Mouse (Mus musculus): ENCODE results near the gene Kcnma1. TPM values are rescaled to one million over a fixed set of nuclear protein-coding genes. Genes with fewer than 3 reads are reported as not detected.

Gene Kcnma1
- total and polyA plus RNA-seq, 3 experiments, result not detected

- no peaks in the 10 kb centered on the region for H3K9me3 ChIP-seq (replicated peaks; ENCODE audit: insufficient read depth, low read length)
- no peaks in the 10 kb centered on the region for H3K36me3 ChIP-seq (ENCODE audit: control insufficient read depth in 1 of 2, insufficient read depth in 2 of 2, low read length in 2 of 2)
- no peaks in the 10 kb centered on the region for H3K79me2 ChIP-seq (ENCODE audit: control insufficient read depth, insufficient read depth, low read length, poor library complexity)
- DNase-seq (ENCODE audit: low read depth, low spot score), result no peak
- H3K9ac ChIP-seq (ENCODE audit: control insufficient read depth, low read depth, low read length, poor library complexity, severe bottlenecking), result no peak overlapping the region
- H3K4me1 ChIP-seq (ENCODE audit: control insufficient read depth in 1 of 2, insufficient read depth in 2 of 2, low read length in 2 of 2), result no peaks in the 10 kb centered on the region
- H3K27me3 ChIP-seq (ENCODE audit: control insufficient read depth in 1 of 2, insufficient read depth in 2 of 2, low read length in 2 of 2), result no peaks in the 10 kb centered on the region; a peak in 1 of 4 replicates
- H3K27ac ChIP-seq (ENCODE audit: control insufficient read depth, low read depth, low read length), result no peak overlapping the region
- TF ChIP-seq HCFC1 (IDR thresholded peaks at IDR 0.05; ENCODE audit: low read depth, low read length) (no peak), MEF2A (IDR thresholded peaks at IDR 0.05; ENCODE audit: extremely low read depth, insufficient replicate concordance, low read depth, low read length, poor library complexity, severe bottlenecking) (no peak)
- no peak overlapping the region for H3K4me3 ChIP-seq (ENCODE audit: control insufficient read depth in 1 of 2, insufficient read depth in 1 of 2, low read depth in 2 of 2, low read length in 2 of 2)
Measured at GRCm38 (mm10) chr14:23360491-23360995, 653.7 kb downstream of the Kcnma1 start.

- Histone ChIP-seq H3K27ac (ENCODE audit: control insufficient read depth, low read depth, low read length) (no peak overlapping the region), H3K4me3 (ENCODE audit: control insufficient read depth in 1 of 2, insufficient read depth in 1 of 2, low read depth in 2 of 2, low read length in 2 of 2) (no peak overlapping the region), H3K9ac (ENCODE audit: control insufficient read depth, low read depth, low read length, poor library complexity, severe bottlenecking) (no peak overlapping the region), H3K79me2 (ENCODE audit: control insufficient read depth, insufficient read depth, low read length, poor library complexity) (no peaks in the 10 kb centered on the region), H3K36me3 (ENCODE audit: control insufficient read depth in 1 of 2, insufficient read depth in 2 of 2, low read length in 2 of 2) (no peaks in the 10 kb centered on the region), H3K4me1 (ENCODE audit: control insufficient read depth in 1 of 2, insufficient read depth in 2 of 2, low read length in 2 of 2) (no peaks in the 10 kb centered on the region), H3K27me3 (ENCODE audit: control insufficient read depth in 1 of 2, insufficient read depth in 2 of 2, low read length in 2 of 2) (no peaks in the 10 kb centered on the region; a peak in 1 of 4 replicates), H3K9me3 (replicated peaks; ENCODE audit: insufficient read depth, low read length) (no peaks in the 10 kb centered on the region)
- TF ChIP-seq BHLHE40 (IDR thresholded peaks at IDR 0.05; ENCODE audit: borderline replicate concordance, low read depth, low read length) (no peak), NELFE (IDR thresholded peaks at IDR 0.05; ENCODE audit: low read depth, low read length) (no peak), ZNF384 (IDR thresholded peaks at IDR 0.05; ENCODE audit: low read depth, low read length) (no peak), POLR2A (IDR thresholded peaks at IDR 0.05; ENCODE audit: control insufficient read depth in 1 of 2, insufficient read depth in 1 of 2, low read depth in 1 of 2, low read length in 2 of 2, poor library complexity in 1 of 2) (no peak), EP300 (IDR thresholded peaks at IDR 0.05; ENCODE audit: low read depth in 1 of 2, low read length in 2 of 2) (no peak), E2F4 (IDR thresholded peaks at IDR 0.05; ENCODE audit: borderline replicate concordance, low read depth, low read length) (no peak), POLR2AphosphoS2 (IDR thresholded peaks at IDR 0.05; ENCODE audit: low read length) (no peak), POLR2AphosphoS5 (IDR thresholded peaks at IDR 0.05; ENCODE audit: borderline replicate concordance, low read depth, low read length) (no peak), MEF2A (IDR thresholded peaks at IDR 0.05; ENCODE audit: extremely low read depth, insufficient replicate concordance, low read depth, low read length, poor library complexity, severe bottlenecking) (no peak), MAX (IDR thresholded peaks at IDR 0.05; ENCODE audit: low read length) (no peak), JUND (IDR thresholded peaks at IDR 0.05; ENCODE audit: low read depth, low read length) (no peak), CTCF (IDR thresholded peaks at IDR 0.05 in 2 of 3, conservative IDR thresholded peaks at IDR 0.05 in 1 of 3; ENCODE audit: control insufficient read depth in 1 of 3, insufficient read depth in 1 of 3, low read depth in 2 of 3, low read length in 3 of 3, poor library complexity in 1 of 3, severe bottlenecking in 1 of 3) (no peak), NRF1 (IDR thresholded peaks at IDR 0.05; ENCODE audit: insufficient read depth, low read depth, low read length, poor library complexity, severe bottlenecking) (no peak), TAL1 (IDR thresholded peaks at IDR 0.05; ENCODE audit: low read length) (no peak), MAFK (IDR thresholded peaks at IDR 0.05; ENCODE audit: borderline replicate concordance, low read depth, low read length) (no peak), SIN3A (IDR thresholded peaks at IDR 0.05; ENCODE audit: low read length) (no peak), RCOR1 (IDR thresholded peaks at IDR 0.05; ENCODE audit: low read depth, low read length) (no peak), KAT2A (conservative IDR thresholded peaks at IDR 0.05; ENCODE audit: low read depth, low read length) (no peak), ZMIZ1 (IDR thresholded peaks at IDR 0.05; ENCODE audit: low read depth, low read length) (no peak)
- DNase-seq (ENCODE audit: low read depth, low spot score), result no peak
Measured at GRCm38 (mm10) chr14:23358776-23359175, 655.5 kb downstream of the Kcnma1 start.

Measured in MEL (cell line).